Mouse (Mus musculus): ENCODE measurements at regions not wholly inside any gene's neighbourhood (a gene's known extent, or its start where the extent isn't known, plus 50 kb on each side); places are given as distances from the start of the nearest gene placed in this dataset.
"Not testable (repeated sequence)": the region's sequence is repeated elsewhere in the genome, so short reads cannot be mapped to it uniquely, and the experiment has no call there.

DNA sequence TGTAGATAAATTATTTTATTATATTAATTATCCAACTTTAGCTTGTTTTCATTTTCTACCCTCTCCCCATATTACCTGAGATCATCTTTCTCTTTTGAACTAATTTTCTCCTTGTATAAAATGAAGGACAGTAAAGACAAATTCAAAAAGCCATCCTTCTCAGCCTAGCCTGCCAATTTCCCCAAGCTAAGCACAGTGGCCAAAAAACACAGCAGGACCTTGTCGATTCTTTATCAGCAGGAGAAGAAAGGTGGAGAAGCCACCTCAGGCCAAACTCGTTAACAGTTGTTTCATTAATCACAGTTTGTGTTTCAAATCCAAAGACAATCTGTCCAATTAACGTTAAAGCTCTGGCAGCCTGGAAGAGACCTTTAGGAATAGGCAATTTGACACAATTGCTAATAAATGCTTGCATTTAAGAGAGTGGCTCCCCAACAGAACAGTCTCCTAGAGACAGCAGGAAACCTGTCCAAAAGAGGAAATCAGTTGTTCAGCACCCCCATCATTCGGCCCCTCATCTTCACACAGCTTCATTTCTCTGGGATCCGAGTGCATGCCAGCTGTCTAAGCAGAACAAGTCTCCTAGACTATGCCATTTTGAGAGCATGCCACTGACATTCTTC lies 135.7 kb upstream of the Tlr4 start:
- no peak for DNase-seq (ENCODE audit: low spot score in 2 of 2)
- intact Hi-C loops (cut with DNase I): no loop called here

DNA sequence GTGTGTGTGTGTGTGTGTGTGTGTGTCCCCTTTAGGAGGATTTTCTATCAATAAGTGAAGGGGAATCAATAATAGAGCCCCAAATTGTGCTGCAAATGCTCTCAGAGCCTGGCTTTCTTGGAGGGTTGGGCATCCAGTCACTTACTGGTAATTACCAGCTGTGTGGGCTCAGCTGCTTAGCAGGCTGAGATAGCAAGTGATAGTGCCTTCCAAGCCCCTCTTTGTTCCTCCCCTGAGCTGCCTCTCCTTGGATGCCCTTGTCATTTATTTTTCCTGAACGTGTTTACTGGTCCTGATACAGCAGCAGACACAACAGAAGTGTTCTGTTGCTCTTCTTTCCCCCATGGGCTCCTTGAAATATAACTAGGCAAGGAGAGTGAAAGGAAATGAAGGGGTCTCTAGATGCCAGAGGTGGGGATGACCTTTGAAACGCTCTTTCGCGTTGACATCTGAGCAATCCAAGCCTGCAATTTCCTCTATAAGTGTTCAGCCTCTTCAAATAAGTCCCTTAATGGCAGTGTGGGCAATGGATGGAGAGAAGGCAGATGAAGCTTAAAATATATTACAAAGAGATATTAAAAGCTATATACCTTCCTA lies 133.3 kb upstream of the Tlr4 start:
- DNase-seq (ENCODE audit: low spot score in 2 of 2): no peak
- intact Hi-C loops (cut with DNase I): no loop called here

DNA sequence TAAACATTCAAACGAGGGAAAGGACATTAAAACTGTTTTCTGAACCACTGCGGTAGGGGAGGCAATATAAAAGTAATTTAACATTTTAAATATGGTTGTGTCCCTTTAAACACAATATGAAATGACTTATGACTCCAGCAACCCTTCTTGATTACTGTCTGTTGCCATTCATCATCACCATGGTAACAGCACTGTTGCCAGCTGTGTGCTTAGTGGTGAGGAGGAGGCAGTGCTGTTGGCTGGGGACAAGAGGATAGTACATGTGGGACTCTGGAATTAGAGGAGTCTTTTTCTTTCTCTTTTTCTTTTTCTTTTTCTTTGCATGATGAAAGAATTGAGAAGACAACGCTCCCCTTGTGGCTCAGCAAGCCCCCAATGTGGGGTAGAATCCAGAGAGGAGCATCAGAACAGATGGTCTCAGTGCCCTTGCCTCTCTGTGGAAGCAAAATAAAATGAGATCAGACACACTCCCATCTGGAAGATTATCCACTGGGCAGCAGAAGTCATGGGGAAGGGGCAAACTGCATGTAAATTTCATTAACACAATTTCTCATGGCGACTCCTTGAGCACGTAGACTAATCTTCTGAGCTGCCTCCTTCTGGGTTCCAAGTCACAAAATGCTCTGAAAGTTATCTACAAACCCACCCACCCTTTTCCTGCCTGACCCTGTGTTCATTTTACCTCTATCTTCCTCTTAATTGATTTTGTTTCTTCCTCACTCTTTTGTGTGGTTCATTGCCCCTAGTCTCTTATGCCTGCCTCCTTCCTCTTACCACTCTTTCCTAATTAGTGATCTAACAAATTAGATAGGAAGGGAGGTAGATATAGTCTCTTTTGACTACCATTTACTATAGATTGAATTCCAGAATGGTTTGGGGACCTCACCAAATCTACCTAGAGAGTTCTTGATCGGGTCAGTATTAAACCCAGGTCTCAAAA lies 111.3 kb upstream of the Tlr4 start:
- intact Hi-C loops (cut with DNase I): no loop called here
- DNase-seq (ENCODE audit: low spot score in 2 of 2): peak in 1 of 2 experiments; percentile 26

DNA sequence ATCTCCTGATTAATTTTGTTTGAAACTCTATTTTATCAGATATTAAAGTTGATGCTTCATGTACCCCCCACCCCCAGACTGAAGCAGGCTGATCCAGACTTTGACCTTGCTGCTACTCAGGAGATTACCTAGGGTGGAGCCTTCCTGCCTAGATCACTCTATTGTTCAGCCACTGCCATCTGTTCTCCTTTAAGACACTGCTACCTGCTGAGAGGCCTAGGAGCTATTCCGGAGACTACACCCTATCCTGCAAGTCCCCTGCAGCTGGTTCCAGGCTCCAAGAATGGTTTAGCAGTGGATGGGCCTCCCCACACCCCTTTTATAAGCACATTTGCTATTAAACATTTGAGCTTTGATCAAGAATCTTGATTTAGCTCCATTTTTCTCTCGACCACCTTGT lies 90.0 kb upstream of the Tlr4 start:
- intact Hi-C loops (cut with DNase I): no loop called here
- no peak for DNase-seq (ENCODE audit: low spot score in 2 of 2)

DNA sequence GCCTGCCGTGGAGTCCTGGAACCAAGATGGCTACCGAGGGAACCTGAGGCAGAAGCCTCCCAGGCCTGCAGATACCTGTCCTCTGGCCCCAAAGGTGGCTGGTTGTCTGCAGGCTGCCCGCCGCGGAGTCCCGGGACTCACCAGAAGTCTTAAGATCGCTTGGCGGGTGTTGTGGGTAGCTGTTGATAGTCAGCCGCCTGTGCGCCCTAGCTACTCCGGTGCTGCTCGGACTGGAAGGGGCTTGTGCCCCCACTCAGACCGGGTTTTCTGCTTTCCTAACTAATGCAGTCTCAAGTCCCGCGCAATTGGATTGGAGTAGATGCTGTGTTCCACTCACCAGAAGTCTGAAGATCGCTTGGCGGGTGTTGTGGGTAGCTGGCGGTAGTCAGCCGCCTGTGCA lies 84.0 kb upstream of the Tlr4 start:
- DNase-seq (ENCODE audit: low spot score in 2 of 2); intact Hi-C loops (cut with DNase I): not testable (repeated sequence)

DNA sequence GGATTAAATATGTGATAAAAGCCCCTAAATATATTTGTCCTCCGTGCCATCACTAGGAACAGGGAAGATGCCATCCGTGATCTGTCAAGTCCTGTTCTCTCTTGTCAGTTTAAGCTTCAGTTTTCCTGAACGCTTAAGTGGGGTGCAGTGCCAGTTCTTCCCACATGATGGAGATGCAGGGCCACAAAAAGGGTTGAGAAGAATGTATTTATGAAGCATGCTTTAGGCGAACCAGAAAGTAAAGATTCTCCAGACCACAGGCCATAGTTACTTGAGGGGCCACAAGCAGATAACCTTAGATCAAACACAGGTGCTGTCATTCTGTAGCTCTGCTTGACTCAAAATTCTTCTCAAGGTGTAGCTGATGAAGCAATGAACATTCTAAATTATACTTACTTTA lies 58.6 kb upstream of the Tlr4 start:
- intact Hi-C loops (cut with DNase I): no loop called here
- DNase-seq (ENCODE audit: low spot score in 2 of 2): peak; percentile 69 to 80

All from left cerebral cortex, postnatal 14 days (tissue).